Mouse (Mus musculus) ES-Bruce4 (cell line): ENCODE results near the gene Lemd1.

Experiments
- CTCF ChIP-seq: IDR thresholded peaks from one replicate; pipeline ENCODE4 v1.8.1; 2011; ENCODE audit warnings: low read depth, low read length
- EP300 ChIP-seq: IDR thresholded peaks from 2 replicates; pipeline ENCODE4 v1.6.1; 2011; ENCODE audit warnings: low read depth, low read length; ENCODE audit not compliant: insufficient read depth
- POLR2A ChIP-seq: IDR thresholded peaks from one replicate; pipeline ENCODE4 v1.8.1; 2011; ENCODE audit warnings: low read length; ENCODE audit not compliant: insufficient read depth

- no peak for TF ChIP-seq CTCF
- TF ChIP-seq POLR2A, result no peak
- TF ChIP-seq EP300, result no peak
Observed at GRCm38 (mm10) chr1:132246641-132247040, 55.4 kb downstream of the Lemd1 start.
